Mouse (Mus musculus) cortical plate, adult 2 months (tissue): ENCODE data around the gene Tenm4.

ENCODE experiments used
- CTCF ChIP-seq: fragments of 200-500 bp; IDR thresholded peaks from 2 replicates; pipeline ENCODE4 v1.5.1; 2011; ENCODE audit warnings: mild to moderate bottlenecking, control low read depth, low read length; ENCODE audit not compliant: insufficient read depth; ENCODE audit errors: extremely low read depth
- POLR2A ChIP-seq: fragments of 200-500 bp; IDR thresholded peaks from 2 replicates; pipeline ENCODE4 v1.6.1; 2011; ENCODE audit warnings: mild to moderate bottlenecking, low read length, control low read depth; ENCODE audit not compliant: insufficient read depth; ENCODE audit errors: extremely low read depth

GRCm38 (mm10) chr7:96502321-96502973, 331.4 kb downstream of the Tenm4 start:
- no peak for TF ChIP-seq CTCF
- TF ChIP-seq POLR2A: no peak
